Mouse (Mus musculus) forebrain, postnatal 0 days (tissue): ENCODE results near the gene Tent2. TPM values are rescaled to one million over a fixed set of nuclear protein-coding genes. Genes with fewer than 3 reads are reported as not detected.

Experiments used
- ATAC-seq: fragments of 200-750 bp; cut with Nextera tagmentation; 2 replicates; pipeline ENCODE4 v1.8.0; 2017; ENCODE audit warnings: mild to moderate bottlenecking, moderate library complexity
- DNase-seq: peaks from one replicate; pipeline ENCODE4 v3.0.0-alpha.2; 2015
- H3K27ac ChIP-seq: fragments of 300-500 bp; sonication (generic); 2 replicates; pipeline ENCODE4 v1.5.1; 2014; ENCODE audit warnings: low read depth, mild to moderate bottlenecking, antibody characterized with exemption, low read length, moderate library complexity, mixed read lengths
- H3K27me3 ChIP-seq: fragments of 300-500 bp; sonication (generic); 2 replicates; pipeline ENCODE4 v1.6.1; 2014; ENCODE audit warnings: mild to moderate bottlenecking, low read length, mixed read lengths; ENCODE audit not compliant: insufficient read depth
- H3K36me3 ChIP-seq: fragments of 300-500 bp; sonication (generic); 2 replicates; pipeline ENCODE4 v1.6.1; 2014; ENCODE audit warnings: mild to moderate bottlenecking, moderate library complexity; ENCODE audit not compliant: insufficient read depth
- H3K4me1 ChIP-seq: fragments of 300-500 bp; sonication (generic); 2 replicates; pipeline ENCODE4 v1.6.1; 2014; ENCODE audit warnings: antibody characterized with exemption; ENCODE audit not compliant: insufficient read depth
- H3K4me2 ChIP-seq: fragments of 300-500 bp; sonication (generic); 2 replicates; pipeline ENCODE4 v1.6.1; 2014; ENCODE audit warnings: low read depth, mild to moderate bottlenecking, moderate library complexity
- H3K4me3 ChIP-seq: fragments of 300-500 bp; sonication (generic); 2 replicates; pipeline ENCODE4 v1.5.1; 2014; ENCODE audit warnings: low read depth, low read length, mixed read lengths
- H3K9ac ChIP-seq: fragments of 300-500 bp; sonication (generic); 2 replicates; pipeline ENCODE4 v1.6.1; 2014; ENCODE audit warnings: mild to moderate bottlenecking
- H3K9me3 ChIP-seq: fragments of 300-500 bp; sonication (generic); 2 replicates; pipeline ENCODE4 v1.6.1; 2016; ENCODE audit warnings: low read length
- CTCF ChIP-seq: sonication (generic); IDR thresholded peaks from 2 replicates; pipeline ENCODE4 v1.5.1; 2016; ENCODE audit warnings: antibody characterized with exemption, control low read depth, low read depth
- WGBS: fragments of 180-500 bp; shearing (Covaris S2); extraction: QIAGEN DNeasy Blood & Tissue Kit; methylation state at CpG from one replicate; pipeline ENCODE4 v1.1.7; 2014; 5-methylcytosine and 5-hydroxymethylcytosine counted together
- polyA plus RNA-seq: library from polyadenylated mRNA; unstranded; fragments of >200 nt; fragmentation: Nextera tagmentation; extraction: Ambion mirVana; gene quantifications from 2 replicates; pipeline ENCODE4 v1.2.1, GENCODE M21; 2015
- total RNA-seq: library from RNA; depleted of rRNA; stranded (reverse); fragments of >200 nt; gene quantifications from 2 replicates; pipeline ENCODE4 v1.2.3, GENCODE M21; 2014

Gene Tent2
- total and polyA plus RNA-seq, 2 experiments from 2014 or later: 27.5 to 51.7 TPM

GRCm38 (mm10) chr13:93180351-93180750, 11.8 kb downstream of the Tent2 start:
- no peak overlapping the region for H3K9ac ChIP-seq
- no peak overlapping the region for H3K4me3 ChIP-seq
- H3K4me2 ChIP-seq: no peak overlapping the region
- 98% methylated on average over 1 of the region's 1 CpGs for WGBS
- H3K27ac ChIP-seq: no peak overlapping the region
- TF ChIP-seq CTCF: no peak
- H3K27me3 ChIP-seq: no peaks in the 10 kb centered on the region
- no peaks in the 10 kb centered on the region for H3K4me1 ChIP-seq
- no peak for ATAC-seq
- no peaks in the 10 kb centered on the region for H3K9me3 ChIP-seq
- no peak for DNase-seq
- H3K36me3 ChIP-seq: peaks cover 6% of the 10 kb centered on the region; the same call in 1 of the 2 replicates

GRCm38 (mm10) chr13:93179522-93179921, 12.7 kb downstream of the Tent2 start:
- H3K4me1 ChIP-seq: no peaks in the 10 kb centered on the region
- no peaks in the 10 kb centered on the region for H3K9me3 ChIP-seq
- H3K27ac ChIP-seq: no peak overlapping the region
- no peak overlapping the region for H3K4me3 ChIP-seq
- H3K36me3 ChIP-seq: peaks cover 8% of the 10 kb centered on the region; the same call in 1 of the 2 replicates
- H3K9ac ChIP-seq: no peak overlapping the region
- H3K27me3 ChIP-seq: no peaks in the 10 kb centered on the region
- 84% methylated on average over 2 of the region's 2 CpGs for WGBS
- no peak for TF ChIP-seq CTCF
- ATAC-seq: no peak
- H3K4me2 ChIP-seq: no peak overlapping the region
- no peak for DNase-seq

GRCm38 (mm10) chr13:93177571-93177970, 14.6 kb downstream of the Tent2 start:
- Histone ChIP-seq H3K4me3 (no peak overlapping the region), H3K27me3 (no peaks in the 10 kb centered on the region)

GRCm38 (mm10) chr13:93163303-93163702, 28.9 kb downstream of the Tent2 start:
- H3K9me3 ChIP-seq: no peaks in the 10 kb centered on the region
- no peak overlapping the region for H3K4me2 ChIP-seq
- H3K9ac ChIP-seq: no peak overlapping the region
- ATAC-seq (no peak), DNase-seq (no peak)
- 91% methylated on average over 4 of the region's 4 CpGs for WGBS
- peaks cover 13% of the 10 kb centered on the region; the same call in 1 of the 2 replicates for H3K36me3 ChIP-seq
- no peak overlapping the region for H3K27ac ChIP-seq
- no peak for TF ChIP-seq CTCF
- no peak overlapping the region for H3K4me3 ChIP-seq
- H3K27me3 ChIP-seq: no peaks in the 10 kb centered on the region
- no peaks in the 10 kb centered on the region for H3K4me1 ChIP-seq

More at GRCm38 (mm10) chr13:93177571-93177970, 14.6 kb downstream of the Tent2 start:
- TF ChIP-seq CTCF: no peak
- no peak overlapping the region for H3K9ac ChIP-seq
- no peaks in the 10 kb centered on the region for H3K9me3 ChIP-seq
- peaks cover 11% of the 10 kb centered on the region for H3K36me3 ChIP-seq
- H3K4me2 ChIP-seq: no peak overlapping the region
- H3K27ac ChIP-seq: no peak overlapping the region
- H3K4me1 ChIP-seq: no peaks in the 10 kb centered on the region
- ATAC-seq (no peak), DNase-seq (no peak)

- H3K4me2 ChIP-seq: no peak overlapping the region
- H3K36me3 ChIP-seq: peaks cover 13% of the 10 kb centered on the region; the same call in 1 of the 2 replicates
- no peak overlapping the region for H3K27ac ChIP-seq
- H3K4me3 ChIP-seq: no peak overlapping the region
- H3K9ac ChIP-seq: no peak overlapping the region
- TF ChIP-seq CTCF: no peak
- no peaks in the 10 kb centered on the region for H3K4me1 ChIP-seq
- no peaks in the 10 kb centered on the region for H3K9me3 ChIP-seq
- H3K27me3 ChIP-seq: no peaks in the 10 kb centered on the region
- DNase-seq (no peak), ATAC-seq (no peak)
Measured at GRCm38 (mm10) chr13:93162456-93162855, 29.7 kb downstream of the Tent2 start.

GRCm38 (mm10) chr13:93158261-93158660, 33.9 kb downstream of the Tent2 start:
- no peak for TF ChIP-seq CTCF
- no peaks in the 10 kb centered on the region for H3K27me3 ChIP-seq
- H3K4me1 ChIP-seq: no peaks in the 10 kb centered on the region
- no peak for DNase-seq
- H3K4me3 ChIP-seq: no peak overlapping the region
- ATAC-seq: no peak
- no peak overlapping the region for H3K4me2 ChIP-seq
- 93% methylated on average over 6 of the region's 6 CpGs for WGBS
- H3K9ac ChIP-seq: no peak overlapping the region
- H3K36me3 ChIP-seq: peaks cover 3% of the 10 kb centered on the region; the same call in 1 of the 2 replicates
- no peaks in the 10 kb centered on the region for H3K9me3 ChIP-seq
- H3K27ac ChIP-seq: no peak overlapping the region

GRCm38 (mm10) chr13:93153280-93153679, 38.9 kb downstream of the Tent2 start:
- Histone ChIP-seq H3K9me3 (no peaks in the 10 kb centered on the region), H3K27me3 (no peaks in the 10 kb centered on the region), H3K9ac (no peak overlapping the region), H3K27ac (no peak overlapping the region), H3K4me2 (no peak overlapping the region), H3K4me1 (no peaks in the 10 kb centered on the region), H3K36me3 (peaks cover 10% of the 10 kb centered on the region), H3K4me3 (no peak overlapping the region)
- no peak for ATAC-seq
- no peak for DNase-seq
- 85% methylated on average over 1 of the region's 1 CpGs for WGBS
- TF ChIP-seq CTCF: no peak
